Mouse (Mus musculus) small intestine, adult 2 months (tissue): ENCODE data around the gene Lhfp. TPM values are rescaled to one million over a fixed set of nuclear protein-coding genes. Genes with fewer than 3 reads are reported as not detected.

Experiments used
- H3K27ac ChIP-seq: fragments of 200-500 bp; 2 replicates; pipeline ENCODE4 v1.5.1; 2012; ENCODE audit warnings: low read depth, low read length, control low read depth, inconsistent platforms; ENCODE audit not compliant: insufficient read depth
- H3K27me3 ChIP-seq: fragments of 200-500 bp; 2 replicates; pipeline ENCODE4 v1.6.1; 2012; ENCODE audit warnings: mild to moderate bottlenecking, moderate library complexity, low read length, inconsistent platforms; ENCODE audit not compliant: control insufficient read depth, insufficient read depth
- H3K36me3 ChIP-seq: fragments of 200-500 bp; 2 replicates; pipeline ENCODE4 v1.6.1; 2012; ENCODE audit warnings: mild to moderate bottlenecking, low read length, control low read depth, inconsistent platforms; ENCODE audit not compliant: control insufficient read depth, insufficient read depth
- H3K4me1 ChIP-seq: fragments of 200-500 bp; 2 replicates; pipeline ENCODE4 v1.6.1; 2012; ENCODE audit warnings: low read length, inconsistent platforms, mixed read lengths; ENCODE audit not compliant: control insufficient read depth, insufficient read depth, insufficient read length
- H3K4me3 ChIP-seq: fragments of 200-500 bp; 2 replicates; pipeline ENCODE4 v1.5.1; 2012; ENCODE audit warnings: low read depth, mild to moderate bottlenecking, control low read depth, inconsistent platforms, low read length, moderate library complexity
- CTCF ChIP-seq: fragments of 200-500 bp; IDR thresholded peaks from 2 replicates; pipeline ENCODE4 v1.5.1; 2012; ENCODE audit warnings: low read depth, mild to moderate bottlenecking, control low read depth, inconsistent platforms, low read length, moderate library complexity, mixed read lengths; ENCODE audit not compliant: insufficient replicate concordance, insufficient read length; ENCODE audit errors: extremely low read depth
- POLR2A ChIP-seq: fragments of 200-500 bp; IDR thresholded peaks from 2 replicates; pipeline ENCODE4 v1.6.1; 2012; ENCODE audit warnings: low read depth, mild to moderate bottlenecking, control low read depth, inconsistent platforms, low read length, moderate library complexity
- WGBS: fragments of 180-500 bp; shearing (Covaris S2); methylation state at CpG from one replicate; pipeline ENCODE4 v1.1.7; 2018; 5-methylcytosine and 5-hydroxymethylcytosine counted together
- polyA plus RNA-seq: library from polyadenylated mRNA; depleted of rRNA; stranded (reverse); fragments of >200 nt; gene quantifications from 2 replicates; pipeline ENCODE4 v1.2.3, GENCODE M21; 2012

The Lhfp gene
- polyA plus RNA-seq, 1 experiment, result 22.7 TPM

DNA sequence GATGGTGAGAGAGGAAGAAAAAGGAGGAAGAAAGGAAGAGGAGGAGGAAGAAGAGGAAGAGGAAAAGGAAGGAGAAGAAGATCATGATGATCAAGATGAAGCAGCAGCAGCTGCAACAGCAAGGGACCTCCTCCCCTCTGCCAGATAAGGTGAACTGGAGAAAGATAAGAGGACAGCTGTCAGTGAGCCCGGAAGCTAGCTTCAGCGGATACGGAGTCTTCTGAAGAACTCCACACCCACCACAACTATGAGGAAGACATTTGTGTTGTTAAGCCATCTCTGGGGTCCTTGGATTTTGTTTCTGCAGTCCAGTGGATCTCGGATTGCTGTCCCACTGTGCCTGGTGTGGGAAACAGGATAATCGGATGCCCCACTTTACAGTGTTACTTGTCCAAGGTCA lies 8.9 kb upstream of the Lhfp start:
- WGBS, result 14% methylated on average over 5 of the region's 5 CpGs
- Histone ChIP-seq H3K27me3 (no peaks in the 10 kb centered on the region), H3K27ac (no peak overlapping the region), H3K36me3 (no peaks in the 10 kb centered on the region), H3K4me1 (no peaks in the 10 kb centered on the region), H3K4me3 (no peak overlapping the region)
- TF ChIP-seq CTCF (no peak), POLR2A (no peak)

DNA sequence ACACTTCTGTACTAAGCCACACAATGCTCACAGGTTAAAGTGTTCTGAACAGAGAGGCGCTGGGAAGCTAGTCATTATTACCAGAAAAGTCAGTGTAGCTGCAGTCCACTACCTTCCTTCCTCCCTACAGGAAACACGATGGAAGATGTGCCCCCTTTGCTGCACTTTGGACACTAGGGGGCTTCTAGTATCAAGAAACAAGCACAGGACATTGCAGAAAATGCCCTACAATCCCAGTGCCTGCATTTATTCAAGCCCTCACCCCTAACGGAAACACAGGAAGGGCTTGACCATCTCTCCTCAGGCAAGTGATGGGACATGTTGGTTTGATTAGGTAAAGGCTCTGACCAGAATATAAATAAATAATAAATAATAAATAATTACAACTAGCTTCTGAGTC lies 7.9 kb upstream of the Lhfp start:
- no peak overlapping the region for H3K4me3 ChIP-seq
- 34% methylated on average over 3 of the region's 3 CpGs for WGBS
- TF ChIP-seq CTCF (no peak), POLR2A (no peak)

DNA sequence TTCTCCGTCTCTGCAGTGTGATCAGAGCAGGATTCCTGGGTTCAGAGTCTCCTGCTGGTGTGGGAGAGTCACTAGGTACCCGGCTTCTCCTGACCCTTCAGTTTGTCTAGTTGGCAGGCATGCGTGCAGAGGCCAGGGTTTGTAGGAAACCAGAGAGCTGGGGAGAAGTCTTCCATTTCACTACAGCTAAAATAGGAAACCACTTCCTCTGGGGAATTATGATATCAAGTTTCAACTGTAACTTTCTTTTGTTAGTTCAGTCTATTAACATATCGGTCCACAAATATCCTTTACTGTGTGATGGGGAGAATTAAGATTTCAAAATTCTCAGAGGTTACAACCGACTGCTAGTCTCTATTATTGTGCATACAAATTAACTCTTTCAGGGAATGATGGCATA lies 5.3 kb upstream of the Lhfp start:
- Histone ChIP-seq H3K27ac (no peak overlapping the region), H3K4me1 (no peaks in the 10 kb centered on the region), H3K27me3 (peaks cover 10% of the 10 kb centered on the region), H3K4me3 (no peak overlapping the region), H3K36me3 (no peaks in the 10 kb centered on the region)
- WGBS, result 66% methylated on average over 5 of the region's 5 CpGs
- TF ChIP-seq POLR2A (no peak), CTCF (no peak)

More for the DNA sequence above, 7.9 kb upstream of the Lhfp start:
- Histone ChIP-seq H3K27ac (no peak overlapping the region), H3K36me3 (no peaks in the 10 kb centered on the region), H3K27me3 (no peaks in the 10 kb centered on the region), H3K4me1 (no peaks in the 10 kb centered on the region)

DNA sequence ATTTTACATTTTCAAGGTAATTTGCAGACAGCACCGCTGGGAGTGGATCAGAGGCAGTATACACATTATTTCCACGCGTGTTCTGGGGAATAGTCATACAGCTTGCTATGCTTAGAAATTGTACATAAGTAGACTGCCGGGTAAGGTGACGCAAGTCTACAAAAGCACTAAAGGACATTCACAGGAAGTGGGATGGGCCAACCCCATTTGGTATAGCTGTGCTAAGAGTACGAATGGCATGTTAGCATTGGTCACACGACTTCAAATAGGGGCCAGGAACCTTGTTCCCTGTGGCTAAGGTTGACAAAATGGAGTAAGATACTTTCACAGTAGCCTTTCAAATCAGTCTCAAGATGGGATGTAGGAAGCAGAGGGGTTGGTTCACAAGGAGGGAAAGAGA lies 4.4 kb upstream of the Lhfp start:
- Histone ChIP-seq H3K36me3 (no peaks in the 10 kb centered on the region), H3K27ac (no peak overlapping the region), H3K4me3 (no peak overlapping the region), H3K4me1 (no peaks in the 10 kb centered on the region), H3K27me3 (peaks cover 19% of the 10 kb centered on the region)
- TF ChIP-seq POLR2A (no peak), CTCF (no peak)
- WGBS, result 73% methylated on average over 7 of the region's 7 CpGs

DNA sequence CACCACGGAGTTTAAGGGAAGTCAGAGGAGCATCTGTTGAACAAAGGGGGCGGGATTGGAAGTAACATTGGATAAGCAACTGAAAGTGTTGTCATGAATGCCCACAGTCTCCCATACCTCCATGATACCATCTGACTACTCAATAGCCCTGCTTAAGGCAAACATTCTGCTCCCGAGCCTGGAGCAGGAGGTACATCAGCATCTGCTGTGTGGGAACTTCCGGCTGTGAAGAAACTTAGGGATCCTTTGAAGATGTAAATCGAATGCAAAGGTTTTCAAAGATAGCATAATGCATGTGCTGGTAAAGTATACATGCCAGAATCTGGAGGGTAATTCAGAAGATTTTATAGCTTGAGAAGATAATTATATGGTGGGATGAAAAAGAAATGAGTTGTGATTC lies 2.4 kb upstream of the Lhfp start:
- Histone ChIP-seq H3K4me1 (no peaks in the 10 kb centered on the region; the same call in 1 of the 2 replicates), H3K27me3 (peaks cover 26% of the 10 kb centered on the region), H3K4me3 (no peak overlapping the region), H3K27ac (no peak overlapping the region), H3K36me3 (no peaks in the 10 kb centered on the region)
- WGBS, result 59% methylated on average over 5 of the region's 5 CpGs
- TF ChIP-seq CTCF (no peak), POLR2A (no peak)

DNA sequence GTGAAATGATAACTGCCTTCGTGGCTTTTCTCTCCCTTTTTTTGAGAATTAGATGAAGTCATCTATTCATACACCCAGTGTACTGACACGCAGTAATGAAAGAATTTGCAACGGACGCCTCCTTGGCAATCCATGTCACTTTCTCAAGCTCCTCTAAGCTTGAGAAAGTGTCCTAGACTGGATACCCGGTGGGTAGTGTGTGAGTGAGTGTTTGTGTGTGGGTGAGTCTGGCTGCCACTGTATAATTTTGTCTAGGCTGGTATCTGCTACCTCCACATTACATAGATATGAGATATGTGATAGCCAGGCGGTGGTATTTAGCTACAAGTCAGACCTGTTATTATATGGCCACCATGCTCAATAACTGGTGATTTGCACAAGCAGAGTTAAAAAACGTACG lies 1.6 kb upstream of the Lhfp start:
- WGBS, result 70% methylated on average over 8 of the region's 8 CpGs
- H3K4me1 ChIP-seq, result no peaks in the 10 kb centered on the region; the same call in 1 of the 2 replicates
- H3K27ac ChIP-seq, result no peak overlapping the region
- peaks cover 26% of the 10 kb centered on the region for H3K27me3 ChIP-seq
- H3K4me3 ChIP-seq, result no peak overlapping the region
- no peak for TF ChIP-seq CTCF
- TF ChIP-seq POLR2A, result no peak
- H3K36me3 ChIP-seq, result no peaks in the 10 kb centered on the region

DNA sequence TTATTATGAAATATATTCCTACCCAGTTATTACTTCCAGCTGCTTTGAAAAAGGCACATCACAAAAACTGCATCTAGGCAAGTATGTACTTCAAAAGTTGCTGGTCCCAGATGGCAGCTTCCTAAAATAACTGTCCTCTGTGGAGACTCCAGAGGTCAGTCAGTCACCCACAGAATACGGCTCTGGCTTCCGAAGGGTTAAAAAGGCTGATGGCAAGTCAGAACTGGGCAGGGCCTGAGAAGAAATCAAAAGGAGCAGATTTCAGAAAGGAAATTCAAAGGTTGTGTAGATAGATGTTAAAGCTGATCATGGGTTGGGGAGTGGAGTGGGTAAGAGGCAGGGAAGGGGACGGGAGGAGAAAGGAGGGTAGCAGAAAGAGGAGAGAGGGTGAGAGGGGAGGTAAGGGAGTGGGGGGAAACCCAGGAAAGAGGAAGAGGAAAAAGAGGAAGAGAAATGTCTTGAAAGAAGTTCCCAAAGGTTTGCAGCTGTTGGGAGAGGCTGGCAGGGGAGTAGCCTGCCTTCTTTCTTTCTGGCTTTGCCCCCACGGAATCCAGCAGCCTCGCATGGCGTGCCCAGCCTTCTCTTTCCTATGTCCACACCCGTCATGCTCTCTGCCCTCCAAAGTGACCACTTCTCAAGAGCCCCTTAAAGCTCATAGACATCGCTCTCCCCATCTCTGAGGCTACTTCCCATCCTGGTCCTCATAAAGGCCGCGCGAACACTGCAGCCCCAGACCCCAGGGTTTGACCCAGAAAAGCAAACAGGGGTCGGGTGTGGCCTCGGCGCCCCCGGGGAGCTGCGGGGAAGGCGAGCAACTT lies 526 bp upstream of the Lhfp start:
- Histone ChIP-seq H3K27me3 (peaks cover 26% of the 10 kb centered on the region), H3K36me3 (no peaks in the 10 kb centered on the region), H3K27ac (no peak overlapping the region), H3K4me1 (no peaks in the 10 kb centered on the region; the same call in 1 of the 2 replicates), H3K4me3 (peak overlapping the region; percentile 66)
- TF ChIP-seq POLR2A, result no peak
- TF ChIP-seq CTCF, result no peak
- WGBS, result 11% methylated on average over 17 of the region's 17 CpGs

DNA sequence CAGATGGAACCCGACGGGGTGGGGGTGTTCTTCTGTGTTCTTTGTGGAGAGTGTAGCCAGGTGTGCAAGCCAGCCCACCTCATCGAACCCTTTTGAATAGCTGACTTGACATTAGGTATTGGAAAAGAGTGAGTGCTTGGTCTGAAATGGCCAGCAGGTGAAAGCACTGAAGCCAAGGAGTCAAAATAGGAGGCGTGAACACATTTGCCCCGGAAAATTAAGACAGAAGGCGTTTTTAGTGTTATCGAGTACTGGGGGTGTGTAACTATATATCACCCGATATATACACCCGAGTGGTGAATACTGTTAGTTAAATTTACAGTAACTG lies 876 bp downstream of the Lhfp start:
- 20% methylated on average over 9 of the region's 9 CpGs for WGBS
- Histone ChIP-seq H3K27ac (no peak overlapping the region), H3K36me3 (no peaks in the 10 kb centered on the region), H3K4me1 (no peaks in the 10 kb centered on the region; the same call in 1 of the 2 replicates), H3K27me3 (peaks cover 26% of the 10 kb centered on the region), H3K4me3 (peak overlapping the region; percentile 66)
- TF ChIP-seq POLR2A (no peak), CTCF (no peak)
